Mouse (Mus musculus) hindbrain, embryonic 15.5 days (tissue): Measurements from ENCODE around the gene Capn3. TPM values are rescaled to one million over a fixed set of nuclear protein-coding genes. Genes with fewer than 3 reads are reported as not detected.

Experiments used
- ATAC-seq: fragments of 200-750 bp; cut with Nextera tagmentation; 2 replicates; pipeline ENCODE4 v1.8.0; 2017; ENCODE audit warnings: low read depth, moderate number of reproducible peaks, moderate TSS enrichment; ENCODE audit not compliant: low FRiP score
- H3K27ac ChIP-seq: fragments of 300-500 bp; sonication (generic); replicated peaks from 2 replicates; pipeline ENCODE4 v1.5.1; 2015; ENCODE audit warnings: mild to moderate bottlenecking, inconsistent platforms
- H3K27me3 ChIP-seq: fragments of 300-500 bp; sonication (generic); 2 replicates; pipeline ENCODE4 v1.6.1; 2015; ENCODE audit warnings: control low read depth, inconsistent platforms
- H3K36me3 ChIP-seq: fragments of 300-500 bp; sonication (generic); 2 replicates; pipeline ENCODE4 v1.6.1; 2015; ENCODE audit warnings: control low read depth, inconsistent platforms
- H3K4me1 ChIP-seq: fragments of 300-500 bp; sonication (generic); replicated peaks from 2 replicates; pipeline ENCODE4 v1.6.1; 2015; ENCODE audit warnings: control low read depth, inconsistent platforms
- H3K4me2 ChIP-seq: fragments of 300-500 bp; sonication (generic); 2 replicates; pipeline ENCODE4 v1.6.1; 2015; ENCODE audit warnings: moderate library complexity, mild to moderate bottlenecking, inconsistent platforms
- H3K4me3 ChIP-seq: fragments of 300-500 bp; sonication (generic); 2 replicates; pipeline ENCODE4 v1.5.1; 2015; ENCODE audit warnings: mild to moderate bottlenecking, inconsistent platforms
- H3K9ac ChIP-seq: fragments of 300-500 bp; sonication (generic); 2 replicates; pipeline ENCODE4 v1.6.1; 2015; ENCODE audit warnings: inconsistent platforms
- H3K9me3 ChIP-seq: fragments of 300-500 bp; sonication (generic); 2 replicates; pipeline ENCODE4 v1.6.1; 2016; ENCODE audit warnings: control low read depth, inconsistent platforms
- WGBS: fragments of 180-500 bp; shearing (Covaris S2); methylation state at CpG from one replicate; pipeline ENCODE4 v1.1.7; 2015; 5-methylcytosine and 5-hydroxymethylcytosine counted together
- polyA plus RNA-seq: library from polyadenylated mRNA; unstranded; fragments of >200 nt; fragmentation: Nextera tagmentation; extraction: Ambion mirVana; gene quantifications from 2 replicates; pipeline ENCODE4 v1.2.1, GENCODE M21; 2015

Gene Capn3
- 0.80 and 1.1 TPM in 2 replicates for polyA plus RNA-seq

GRCm38 (mm10) chr2:120455719-120456118 lies at the start of gene Capn3:
TSS of gene Capn3 (plus strand) at chr2:120456019.
- no peak within 1 kb of the TSS for H3K27ac ChIP-seq
- no peaks in the 10 kb centered on the region for H3K27me3 ChIP-seq
- H3K36me3 ChIP-seq = no peaks in the 10 kb centered on the region
- no peak within 1 kb of the TSS for H3K4me2 ChIP-seq
- no peaks in the 10 kb centered on the region for H3K9me3 ChIP-seq
- ATAC-seq = no peak
- H3K4me1 ChIP-seq = no peaks in the 10 kb centered on the region
- no peak within 1 kb of the TSS for H3K9ac ChIP-seq
- WGBS = 80% methylated on average over 4 of the region's 4 CpGs
- H3K4me3 ChIP-seq = no peak within 1 kb of the TSS

DNA sequence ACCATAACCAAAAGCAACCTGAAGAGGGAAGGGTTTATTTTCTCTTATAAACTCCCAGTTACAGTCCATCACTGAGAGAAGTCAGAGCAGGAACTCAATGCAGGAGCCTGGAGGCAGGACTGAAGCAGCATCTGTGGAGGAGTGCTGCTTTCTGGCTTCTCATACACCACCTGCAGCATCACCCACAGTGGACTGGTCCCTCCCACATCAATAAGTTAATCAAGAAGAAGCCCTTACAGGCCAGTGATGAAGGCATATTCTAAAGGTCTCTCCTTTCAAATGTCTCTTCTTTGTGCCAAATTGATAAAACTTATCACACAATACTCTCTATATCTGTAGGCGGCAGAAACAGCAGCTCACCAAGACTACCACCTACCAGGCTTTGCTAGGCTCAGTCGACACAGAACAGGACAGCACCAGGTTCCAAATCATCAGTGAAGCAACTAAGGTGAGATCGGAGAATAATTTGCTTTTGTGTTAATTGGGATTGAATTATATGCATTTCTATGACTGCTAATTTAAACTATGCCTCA lies 44.7 kb upstream of the Capn3 start:
- no peak for ATAC-seq
- Histone ChIP-seq H3K4me1 (no peaks in the 10 kb centered on the region), H3K36me3 (0 out of 2 replicates have a peak, but pooled peaks cover 4% of the 10 kb centered on the region), H3K4me2 (no peak overlapping the region), H3K27ac (no peak overlapping the region), H3K4me3 (no peak overlapping the region), H3K9me3 (no peaks in the 10 kb centered on the region), H3K9ac (no peak overlapping the region), H3K27me3 (no peaks in the 10 kb centered on the region)
- WGBS = 92% methylated on average over 3 of the region's 3 CpGs

- no peaks in the 10 kb centered on the region for H3K27me3 ChIP-seq
- H3K9ac ChIP-seq = no peak overlapping the region
- no peak for ATAC-seq
- H3K4me3 ChIP-seq = no peak overlapping the region
- H3K4me2 ChIP-seq = no peak overlapping the region
- no peaks in the 10 kb centered on the region for H3K9me3 ChIP-seq
- H3K4me1 ChIP-seq = no peaks in the 10 kb centered on the region
- no peak overlapping the region for H3K27ac ChIP-seq
- 0 out of 2 replicates have a peak, but pooled peaks cover 4% of the 10 kb centered on the region for H3K36me3 ChIP-seq
Measured at GRCm38 (mm10) chr2:120414113-120414512, 41.7 kb upstream of the Capn3 start.

- WGBS = 76% methylated on average over 1 of the region's 1 CpGs
- Histone ChIP-seq H3K27me3 (no peaks in the 10 kb centered on the region), H3K4me2 (no peak overlapping the region), H3K9me3 (no peaks in the 10 kb centered on the region), H3K27ac (no peak overlapping the region), H3K36me3 (0 out of 2 replicates have a peak, but pooled peaks cover 4% of the 10 kb centered on the region), H3K4me1 (no peaks in the 10 kb centered on the region), H3K4me3 (no peak overlapping the region), H3K9ac (no peak overlapping the region)
- ATAC-seq = no peak
Measured at GRCm38 (mm10) chr2:120414738-120415414, 40.9 kb upstream of the Capn3 start.

- 93% methylated on average over 5 of the region's 5 CpGs for WGBS
- ATAC-seq = no peak
- no peak overlapping the region for H3K27ac ChIP-seq
- no peak overlapping the region for H3K4me2 ChIP-seq
- no peaks in the 10 kb centered on the region for H3K27me3 ChIP-seq
- H3K9me3 ChIP-seq = no peaks in the 10 kb centered on the region
- no peaks in the 10 kb centered on the region for H3K4me1 ChIP-seq
- no peak overlapping the region for H3K9ac ChIP-seq
- no peak overlapping the region for H3K4me3 ChIP-seq
- 0 out of 2 replicates have a peak, but pooled peaks cover 3% of the 10 kb centered on the region for H3K36me3 ChIP-seq
Measured at GRCm38 (mm10) chr2:120424386-120424785, 31.4 kb upstream of the Capn3 start.

DNA sequence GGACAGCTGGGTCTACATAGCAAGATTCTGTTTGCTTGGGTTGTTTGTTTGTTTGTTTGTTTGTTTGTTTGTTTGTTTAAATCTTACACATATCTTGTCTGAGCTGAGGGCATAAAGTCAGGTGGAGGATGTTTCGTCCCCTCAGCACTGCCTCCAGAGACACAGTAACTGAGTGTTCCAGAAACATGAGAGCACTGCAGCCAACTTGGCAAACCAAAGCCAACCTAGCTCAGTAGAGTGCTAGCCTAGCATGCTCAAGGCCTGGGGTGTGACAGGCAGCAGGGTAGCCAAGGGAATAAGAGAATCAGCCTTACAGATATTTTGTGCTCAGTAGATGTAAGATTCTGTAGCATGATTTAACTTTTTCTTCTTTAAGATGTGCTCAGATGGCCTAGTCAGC lies 11.3 kb upstream of the Capn3 start:
- Histone ChIP-seq H3K27ac (no peak overlapping the region), H3K9ac (no peak overlapping the region), H3K9me3 (no peaks in the 10 kb centered on the region), H3K36me3 (no peaks in the 10 kb centered on the region), H3K27me3 (no peaks in the 10 kb centered on the region), H3K4me1 (no peaks in the 10 kb centered on the region), H3K4me2 (no peak overlapping the region), H3K4me3 (no peak overlapping the region)
- WGBS = 93% methylated on average over 1 of the region's 1 CpGs
- no peak for ATAC-seq

GRCm38 (mm10) chr2:120446373-120446772 lies 9.4 kb upstream of the Capn3 start:
- ATAC-seq = no peak
- H3K36me3 ChIP-seq = no peaks in the 10 kb centered on the region
- H3K27me3 ChIP-seq = no peaks in the 10 kb centered on the region
- H3K4me1 ChIP-seq = no peaks in the 10 kb centered on the region
- H3K9me3 ChIP-seq = no peaks in the 10 kb centered on the region
- H3K9ac ChIP-seq = no peak overlapping the region
- no peak overlapping the region for H3K4me3 ChIP-seq
- no peak overlapping the region for H3K4me2 ChIP-seq
- WGBS = 86% methylated on average over 10 of the region's 10 CpGs
- H3K27ac ChIP-seq = no peak overlapping the region

DNA sequence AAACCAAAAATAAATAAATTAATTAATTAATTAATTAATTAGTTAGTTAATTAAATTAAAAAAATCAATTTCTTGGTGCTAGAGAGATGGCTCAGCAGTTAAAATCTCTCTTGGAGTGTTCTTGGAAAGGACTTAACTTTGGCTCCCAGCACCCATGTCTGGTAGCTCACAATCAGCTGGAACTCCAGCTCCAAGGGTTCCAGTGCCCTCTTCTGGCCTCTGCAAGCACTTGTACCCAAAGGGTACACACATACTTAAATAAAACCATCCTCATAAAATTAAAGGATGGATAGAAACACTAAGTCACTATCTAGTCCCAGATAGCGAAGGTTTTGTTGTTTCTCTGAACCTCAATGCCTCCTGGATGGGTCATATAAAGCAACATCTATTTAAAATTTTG lies 8.5 kb upstream of the Capn3 start:
- Histone ChIP-seq H3K36me3 (no peaks in the 10 kb centered on the region), H3K27ac (no peak overlapping the region), H3K9me3 (no peaks in the 10 kb centered on the region), H3K9ac (no peak overlapping the region), H3K27me3 (no peaks in the 10 kb centered on the region), H3K4me1 (no peaks in the 10 kb centered on the region), H3K4me2 (no peak overlapping the region), H3K4me3 (no peak overlapping the region)
- no peak for ATAC-seq
- 92% methylated on average over 1 of the region's 1 CpGs for WGBS

- no peak overlapping the region for H3K4me2 ChIP-seq
- no peak overlapping the region for H3K27ac ChIP-seq
- H3K4me3 ChIP-seq = no peak overlapping the region
- H3K4me1 ChIP-seq = no peaks in the 10 kb centered on the region
- H3K9me3 ChIP-seq = no peaks in the 10 kb centered on the region
- ATAC-seq = no peak
- no peaks in the 10 kb centered on the region for H3K27me3 ChIP-seq
- WGBS = 72% methylated on average over 6 of the region's 6 CpGs
- no peaks in the 10 kb centered on the region for H3K36me3 ChIP-seq
- no peak overlapping the region for H3K9ac ChIP-seq
Measured at GRCm38 (mm10) chr2:120450724-120451123, 5.1 kb upstream of the Capn3 start.

- no peak overlapping the region for H3K4me3 ChIP-seq
- 69% methylated on average over 4 of the region's 4 CpGs for WGBS
Measured at GRCm38 (mm10) chr2:120452600-120452999, 3.2 kb upstream of the Capn3 start.

DNA sequence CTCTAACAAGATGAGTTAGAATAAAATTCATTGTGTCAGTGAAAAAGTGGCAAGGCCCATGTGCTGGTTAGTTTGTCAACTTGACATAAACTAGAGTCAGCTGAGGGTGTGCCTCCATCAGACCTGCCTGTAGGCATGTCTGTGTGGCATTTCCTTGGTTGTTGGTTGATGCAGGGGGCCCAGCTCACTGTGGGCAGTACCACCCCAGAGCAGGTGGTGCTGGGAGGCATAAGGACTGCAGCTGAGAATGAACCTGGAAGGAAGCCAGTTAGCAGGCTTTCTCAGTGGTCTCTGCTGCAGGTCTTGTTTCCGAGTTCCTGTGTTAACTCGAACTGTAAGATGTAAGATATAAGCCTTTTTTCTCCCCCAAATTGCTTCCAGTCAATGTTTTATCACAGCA lies 832 bp upstream of the Capn3 start:
- H3K9me3 ChIP-seq = no peaks in the 10 kb centered on the region
- H3K9ac ChIP-seq = no peak overlapping the region
- no peaks in the 10 kb centered on the region for H3K36me3 ChIP-seq
- H3K4me3 ChIP-seq = no peak overlapping the region
- H3K27me3 ChIP-seq = no peaks in the 10 kb centered on the region
- no peak overlapping the region for H3K4me2 ChIP-seq
- no peak for ATAC-seq
- H3K27ac ChIP-seq = no peak overlapping the region
- 83% methylated on average over 2 of the region's 2 CpGs for WGBS
- H3K4me1 ChIP-seq = no peaks in the 10 kb centered on the region

More at GRCm38 (mm10) chr2:120452600-120452999, 3.2 kb upstream of the Capn3 start:
- no peak for ATAC-seq
- Histone ChIP-seq H3K27me3 (no peaks in the 10 kb centered on the region), H3K27ac (no peak overlapping the region), H3K9ac (no peak overlapping the region), H3K9me3 (no peaks in the 10 kb centered on the region), H3K36me3 (no peaks in the 10 kb centered on the region), H3K4me2 (no peak overlapping the region), H3K4me1 (no peaks in the 10 kb centered on the region)

GRCm38 (mm10) chr2:120460216-120460615 lies 4.4 kb downstream of the Capn3 start:
- Histone ChIP-seq H3K27me3 (no peaks in the 10 kb centered on the region), H3K9ac (no peak overlapping the region), H3K36me3 (no peaks in the 10 kb centered on the region), H3K4me2 (no peak overlapping the region), H3K4me3 (no peak overlapping the region), H3K9me3 (no peaks in the 10 kb centered on the region), H3K4me1 (no peaks in the 10 kb centered on the region), H3K27ac (no peak overlapping the region)
- 84% methylated on average over 4 of the region's 4 CpGs for WGBS
- no peak for ATAC-seq

DNA sequence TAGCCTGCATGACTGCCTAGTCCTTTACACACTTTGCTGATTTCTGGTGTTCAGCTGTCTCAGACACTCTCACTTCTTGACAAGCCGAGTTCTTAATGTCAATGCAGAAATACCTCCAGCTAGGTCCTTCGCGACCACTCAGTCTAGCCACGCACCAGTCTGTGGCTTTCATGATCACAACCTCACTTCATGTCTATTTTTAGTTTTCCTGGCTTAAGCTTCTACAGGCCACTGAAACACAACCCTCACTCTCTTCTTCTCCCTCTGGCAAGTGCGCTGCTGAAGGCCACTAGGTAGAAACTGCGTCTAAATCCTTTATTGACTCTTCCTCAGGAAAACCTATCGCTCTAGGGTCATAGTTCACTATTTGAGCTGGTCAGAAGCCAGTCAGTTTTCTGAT lies 7.5 kb downstream of the Capn3 start:
- no peaks in the 10 kb centered on the region for H3K9me3 ChIP-seq
- WGBS = 94% methylated on average over 7 of the region's 7 CpGs
- H3K4me3 ChIP-seq = no peak overlapping the region
- no peaks in the 10 kb centered on the region for H3K27me3 ChIP-seq
- H3K36me3 ChIP-seq = no peaks in the 10 kb centered on the region
- H3K4me1 ChIP-seq = no peaks in the 10 kb centered on the region
- no peak overlapping the region for H3K27ac ChIP-seq
- ATAC-seq = no peak
- H3K9ac ChIP-seq = no peak overlapping the region
- no peak overlapping the region for H3K4me2 ChIP-seq
